Mouse (Mus musculus) cerebellum, adult 2 months (tissue): ENCODE data around the gene Sppl3.

Experiments used
- CTCF ChIP-seq: fragments of 200-500 bp; IDR thresholded peaks from 2 replicates; pipeline ENCODE4 v1.5.1; 2011; ENCODE audit warnings: low read depth, mild to moderate bottlenecking, control low read depth, low read length, moderate library complexity, borderline replicate concordance; ENCODE audit not compliant: insufficient read depth
- POLR2A ChIP-seq: fragments of 200-500 bp; IDR thresholded peaks from 2 replicates; pipeline ENCODE4 v1.6.1; 2011; ENCODE audit warnings: low read length, control low read depth, borderline replicate concordance; ENCODE audit not compliant: insufficient read depth

- no peak for TF ChIP-seq CTCF
- no peak for TF ChIP-seq POLR2A
Observed at GRCm38 (mm10) chr5:115029509-115029908, 18.6 kb downstream of the Sppl3 start.
